21 mouse cellular contexts compared by ENCODE assay signal in the genomic region with DNA sequence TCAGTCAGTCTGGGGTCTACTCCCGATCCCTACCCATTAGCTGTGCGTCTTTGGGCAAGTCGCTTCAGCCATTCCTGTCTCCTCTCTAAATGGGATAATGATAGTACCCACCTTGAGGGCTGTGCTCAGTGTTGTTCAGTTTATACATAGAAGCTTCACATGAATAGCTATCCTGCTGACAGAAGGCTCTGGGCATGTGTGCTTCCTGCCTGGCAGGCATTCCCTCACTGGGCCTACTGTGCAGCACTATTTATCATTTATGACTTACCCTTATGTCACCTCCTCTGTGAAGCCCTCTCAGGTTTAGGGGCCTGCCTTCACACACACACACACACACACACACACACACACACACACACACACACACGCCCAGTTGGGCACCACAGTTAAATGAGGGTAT. TPM values are rescaled to one million over a fixed set of nuclear protein-coding genes. Genes with fewer than 3 reads are reported as not detected.
DNase-seq lines count a peak whose midpoint lies in the region; TF ChIP-seq lines count a peak whose summit lies in the region.
"Had no signal": no experiment of that assay in that cellular context is flagged by ENCODE, and none has a peak within 500 bp of the region (broad histone marks: within the 10 kb centered on the region; RNA-seq: fewer than 3 reads in every experiment).

No protein-coding gene starts in this region.

- TF ChIP-seq CTCF in layer of hippocampus, adult 2 months (conservative IDR thresholded peaks at IDR 0.05): no peak
- TF ChIP-seq CTCF in C2C12 (IDR thresholded peaks at IDR 0.05; ENCODE audit: control insufficient read depth, insufficient read depth, insufficient read length): no peak

- 0 out of 2 replicates have a peak overlapping the region, but pooled peaks have one; percentile 23 for H3K27ac ChIP-seq in layer of hippocampus, adult 2 months

- H3K79me2 ChIP-seq in C2C12 (ENCODE audit: control insufficient read depth, insufficient read depth): no peaks in the 10 kb centered on the region

- H3K4me3 ChIP-seq in layer of hippocampus, adult 2 months: no peak overlapping the region
- no peak overlapping the region for H3K4me3 ChIP-seq in C2C12 (ENCODE audit: insufficient read depth, poor library complexity, severe bottlenecking)

- H3ac ChIP-seq in C2C12 (ENCODE audit: control insufficient read depth, insufficient read length, low read depth): peak overlapping the region; percentile 6

- no peaks in the 10 kb centered on the region for H3K36me3 ChIP-seq in C2C12 (ENCODE audit: control insufficient read depth, insufficient read depth)
- H3K36me3 ChIP-seq: G1E had no signal

- DNase-seq in layer of hippocampus, adult 2 months (ENCODE audit: low spot score in 2 of 2): no peak
- DNase-seq in layer of hippocampus, postnatal 14 days (ENCODE audit: low spot score in 2 of 2): no peak
- DNase-seq in layer of hippocampus, adult 9-11 months: peak; percentile 56
- no peak for DNase-seq in layer of hippocampus, adult 8-10 months (ENCODE audit: low spot score in 2 of 2)
- DNase-seq in right cerebral cortex, postnatal 25 days: no peak
- DNase-seq: adrenal gland, adult 2 months; adrenal gland, adult 8-10 months; adrenal gland, postnatal 10 days; adrenal gland, postnatal 14 days; adrenal gland, postnatal 25 days; adrenal gland, postnatal 36 days; B cell, adult 2 months; cerebellum, adult 11 months; cerebellum, adult 11-12 months; cerebellum, adult 18-20 months; cerebellum, adult 2 months had no signal

- H3K79me3 ChIP-seq in C2C12 (ENCODE audit: low read depth): no peaks in the 10 kb centered on the region

- H3K27me3 ChIP-seq in C2C12 (ENCODE audit: control insufficient read depth, insufficient read depth, insufficient read length): peaks cover 5% of the 10 kb centered on the region
- H3K27me3 ChIP-seq: Patski had no signal

TF ChIP-seq in C2C12, 6 proteins besides CTCF, POLR2A, EP300 and RAD21:
- TF ChIP-seq MYOG (IDR thresholded peaks at IDR 0.05; ENCODE audit: control insufficient read depth, extremely low read depth, insufficient read length): no peak

RNA-seq across cellular contexts. Expression of a gene that starts 10.4 kb away (rescaled TPM):
- total RNA-seq in layer of hippocampus, adult 2 months (2021): 100 to 1,000 TPM; 101 to 105 TPM
- 10 to 100 TPM; 85.1 to 85.6 TPM for total RNA-seq in layer of hippocampus, postnatal 14 days (2021)
- 100 to 1,000 TPM in 1 of 4 experiments, 10 to 100 TPM in 3; 84.0 to 104 (median 92.3) TPM for total RNA-seq in layer of hippocampus, adult 8-10 months (2022)
- 0.37 TPM for polyA plus RNA-seq in C2C12 (2012; fragmentation: generic; extraction: Trizol)
- polyA plus RNA-seq: activated CD4-positive, CD25-positive, alpha-beta regulatory T cell, adult 4 months; CD4-positive, CD25-positive, alpha-beta regulatory T cell, adult 4 months had no signal

RNA-seq across cellular contexts. Expression of a gene that starts 50.2 kb away (rescaled TPM):
- total RNA-seq in layer of hippocampus, adult 2 months (2021): under 1 TPM; 0.13 to 0.47 TPM
- total RNA-seq in layer of hippocampus, postnatal 14 days (2021): under 1 TPM; 0.23 to 0.38 TPM
- total RNA-seq in layer of hippocampus, adult 8-10 months (2022): under 1 TPM; 0.33 to 0.58 (median 0.48) TPM
- not detected for polyA plus RNA-seq in C2C12 (2012; fragmentation: generic; extraction: Trizol)
- polyA plus RNA-seq: G1E had no signal

RNA-seq across cellular contexts. Expression of a gene that starts 59.0 kb away (rescaled TPM):
- total RNA-seq in layer of hippocampus, adult 2 months (2021): 10 to 100 TPM; 55.7 to 56.2 TPM
- total RNA-seq in layer of hippocampus, postnatal 14 days (2021): 10 to 100 TPM; 50.3 to 53.1 TPM
- 10 to 100 TPM; 55.2 to 64.5 (median 57.8) TPM for total RNA-seq in layer of hippocampus, adult 8-10 months (2022)
- polyA plus RNA-seq in C2C12 (2012; fragmentation: generic; extraction: Trizol): 230 TPM
